Mouse (Mus musculus): ENCODE data around the gene Pold3. TPM values are rescaled to one million over a fixed set of nuclear protein-coding genes. Genes with fewer than 3 reads are reported as not detected.

The Pold3 gene
- polyA plus RNA-seq, 1 experiment from 2014 or later: 44.2 TPM

Other genes starting within 250 kb of the Pold3 start
- 6.2 and 7.2 TPM in 2 replicates for gene Rnf169, start 141.1 kb downstream of the Pold3 start, polyA plus RNA-seq (2014; fragmentation: Nextera tagmentation; extraction: Ambion mirVana)
- 0.54 and 0.72 TPM in 2 replicates for gene Chrdl2, start 115.4 kb downstream of the Pold3 start, polyA plus RNA-seq (2014; fragmentation: Nextera tagmentation; extraction: Ambion mirVana)
- gene Lipt2, start 37.7 kb upstream of the Pold3 start, polyA plus RNA-seq (2014; fragmentation: Nextera tagmentation; extraction: Ambion mirVana): 17.6 and 19.1 TPM in 2 replicates
- 0.62 TPM in 1 of 2 replicates, not detected in the other for gene Kcne3, start 54.9 kb upstream of the Pold3 start, polyA plus RNA-seq (2014; fragmentation: Nextera tagmentation; extraction: Ambion mirVana)
- 31.0 and 38.5 TPM in 2 replicates for gene Pgm2l1, start 105.8 kb upstream of the Pold3 start, polyA plus RNA-seq (2014; fragmentation: Nextera tagmentation; extraction: Ambion mirVana)
- gene P4ha3, start 164.0 kb upstream of the Pold3 start, polyA plus RNA-seq (2014; fragmentation: Nextera tagmentation; extraction: Ambion mirVana): 15.8 and 16.2 TPM in 2 replicates

Data from neural tube, embryonic 14.5 days (tissue).